25 mouse cellular contexts compared by ENCODE assay signal in the genomic region with DNA sequence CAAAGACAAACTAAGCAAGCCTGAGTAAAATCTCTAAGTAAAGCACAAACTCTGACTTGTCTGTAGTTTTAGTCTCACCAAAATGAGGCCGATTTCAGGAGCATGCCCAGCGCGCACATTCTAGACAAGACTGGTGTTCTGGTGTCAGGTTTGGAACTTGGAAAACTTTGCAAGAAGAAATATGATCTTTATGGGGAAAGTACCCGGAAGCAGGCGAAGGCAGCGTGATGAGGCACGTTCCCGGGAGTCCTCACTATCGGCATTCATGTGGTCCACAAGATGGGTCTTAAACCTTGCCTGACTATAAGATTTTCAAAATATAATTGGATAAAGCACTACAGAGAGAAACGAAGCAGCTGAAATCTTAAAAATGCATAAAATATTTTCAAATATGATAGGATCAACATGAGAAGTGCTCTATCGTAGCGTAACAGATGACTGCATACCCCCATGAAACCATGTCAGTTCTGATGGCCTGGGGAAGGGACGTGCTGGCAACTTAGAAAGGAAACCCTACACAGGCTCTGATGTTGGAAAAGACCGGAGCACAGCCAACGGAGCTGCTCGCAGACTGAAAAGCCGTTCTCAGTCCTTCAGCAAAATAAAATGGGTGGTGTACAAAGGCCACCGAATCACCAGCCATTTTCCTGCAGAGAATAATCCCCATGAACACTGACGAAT. TPM values are rescaled to one million over a fixed set of nuclear protein-coding genes. Genes with fewer than 3 reads are reported as not detected.
A peak's percentile ranks its signal among the peaks of the same experiment; 100 is the strongest.
DNase-seq lines count a peak whose midpoint lies in the region; ATAC-seq and TF ChIP-seq lines count a peak whose summit lies in the region.
"Had no signal": no experiment of that assay in that cellular context is flagged by ENCODE, and none has a peak within 500 bp of the region (broad histone marks: within the 10 kb centered on the region; RNA-seq: fewer than 3 reads in every experiment).

No protein-coding gene starts in this region.

- no peak overlapping the region for H3K9ac ChIP-seq in embryonic facial prominence, embryonic 14.5 days (ENCODE audit: low read depth, low read length)
- H3K9ac ChIP-seq: forebrain, embryonic 15.5 days; heart, embryonic 12.5 days; hindbrain, embryonic 13.5 days; lung, embryonic 15.5 days had no signal

- peak overlapping the region; percentile 38 for H3K4me2 ChIP-seq in embryonic facial prominence, embryonic 14.5 days (ENCODE audit: low read depth, low read length)
- H3K4me2 ChIP-seq: forebrain, embryonic 15.5 days; heart, embryonic 12.5 days; hindbrain, embryonic 13.5 days; lung, embryonic 15.5 days; midbrain, embryonic 11.5 days had no signal

- H3K9me3 ChIP-seq in embryonic facial prominence, embryonic 14.5 days (ENCODE audit: control insufficient read depth, low read length) = no peaks in the 10 kb centered on the region
- H3K9me3 ChIP-seq: forebrain, embryonic 10.5 days; forebrain, embryonic 15.5 days; heart, embryonic 12.5 days; hindbrain, embryonic 13.5 days; lung, embryonic 15.5 days had no signal

- H3K27ac ChIP-seq in gastrocnemius, adult 2 months = peak overlapping the region; percentile 65
- H3K27ac ChIP-seq in embryonic facial prominence, embryonic 14.5 days (replicated peaks; ENCODE audit: low read depth, low read length) = peak overlapping the region; percentile 52; the same call in 1 of the 2 replicates
- H3K27ac ChIP-seq: forebrain, embryonic 10.5 days; forebrain, embryonic 15.5 days; heart, adult 2 months; hindbrain, embryonic 13.5 days; lung, embryonic 15.5 days had no signal

- H3K36me3 ChIP-seq in embryonic facial prominence, embryonic 14.5 days (ENCODE audit: control insufficient read depth, insufficient read depth, low read length) = no peaks in the 10 kb centered on the region
- H3K36me3 ChIP-seq: forebrain, embryonic 10.5 days; forebrain, embryonic 15.5 days; heart, embryonic 12.5 days; hindbrain, embryonic 13.5 days; lung, embryonic 15.5 days had no signal

- no peaks in the 10 kb centered on the region for H3K27me3 ChIP-seq in embryonic facial prominence, embryonic 14.5 days (replicated peaks; ENCODE audit: control insufficient read depth, insufficient read depth, low read length)
- H3K27me3 ChIP-seq: forebrain, embryonic 15.5 days; heart, embryonic 12.5 days; hindbrain, embryonic 13.5 days; lung, embryonic 15.5 days had no signal

- peak overlapping the region; percentile 57 for H3K4me3 ChIP-seq in gastrocnemius, adult 2 months
- no peak overlapping the region for H3K4me3 ChIP-seq in embryonic facial prominence, embryonic 14.5 days (ENCODE audit: low read depth, low read length)
- H3K4me3 ChIP-seq: forebrain, embryonic 10.5 days; forebrain, embryonic 15.5 days; heart, adult 2 months; heart, embryonic 12.5 days; hindbrain, embryonic 13.5 days; lung, embryonic 15.5 days had no signal

- DNase-seq in gastrocnemius, adult 2 months = peak; percentile 44
- DNase-seq in gastrocnemius, postnatal 4 days (ENCODE audit: low spot score in 2 of 2) = no peak
- peak; percentile 54 for DNase-seq in Muller cell, postnatal 12 days (ENCODE audit: inconsistent ontology term)
- peak; percentile 74 for DNase-seq in embryonic facial prominence, embryonic 14.5 days (ENCODE audit: low spot score)
- DNase-seq in retina, postnatal 1 day = peak; percentile 60
- no peak for DNase-seq in left cerebral cortex, adult 18-20 months (ENCODE audit: low spot score in 2 of 2)
- no peak for DNase-seq in thymus, postnatal 10 days (ENCODE audit: low spot score in 2 of 2)
- DNase-seq: adrenal gland, postnatal 36 days; cerebellum, adult 18-20 months; cerebellum, postnatal 10 days; gastrocnemius, postnatal 25 days; heart, adult 2 months; heart, postnatal 4 days; kidney, adult 9 months; kidney, postnatal 25 days; right cerebral cortex, postnatal 4 days; thymus, postnatal 14 days had no signal

- ATAC-seq in embryonic facial prominence, embryonic 14.5 days (ENCODE audit: low read depth) = peak; percentile 68
- ATAC-seq: forebrain, embryonic 15.5 days; intestine, embryonic 16.5 days; midbrain, embryonic 16.5 days had no signal

- intact Hi-C loops in gastrocnemius, adult 2 months (cut with DNase I) = no loop called here

- 58% methylated on average over 19 of the region's 19 CpGs for WGBS in embryonic facial prominence, embryonic 14.5 days

- H3K4me1 ChIP-seq in embryonic facial prominence, embryonic 14.5 days (ENCODE audit: control insufficient read depth, insufficient read depth, low read length) = peaks cover 4% of the 10 kb centered on the region; the same call in 1 of the 2 replicates
- H3K4me1 ChIP-seq: forebrain, embryonic 10.5 days; forebrain, embryonic 15.5 days; hindbrain, embryonic 13.5 days; lung, embryonic 15.5 days had no signal

- TF ChIP-seq CTCF in gastrocnemius, adult 2 months (IDR thresholded peaks at IDR 0.05) = no peak

RNA-seq across cellular contexts. Expression of a gene that starts 34.8 kb away (rescaled TPM):
- 1 to 10 TPM; 2.0 to 2.5 TPM for total RNA-seq in gastrocnemius, adult 2 months (2021)
- 1 to 10 TPM; 4.5 to 5.5 TPM for total RNA-seq in gastrocnemius, postnatal 4 days (2021)
- 7.2 and 9.3 TPM in 2 replicates for polyA plus RNA-seq in embryonic facial prominence, embryonic 14.5 days (2014; fragmentation: Nextera tagmentation; extraction: Ambion mirVana)
- total RNA-seq in left cerebral cortex, adult 18-20 months (2021) = 10 to 100 TPM; 12.9 to 15.6 TPM

Comparison
In these comparisons a context has a peak if more than half of its experiments do, and no peak if none do; other contexts are left out.
1. DNase-seq: peak in gastrocnemius, adult 2 months (single experiment), Muller cell, postnatal 12 days (single experiment), embryonic facial prominence, embryonic 14.5 days (single experiment) and retina, postnatal 1 day (single experiment); none in gastrocnemius, postnatal 4 days (0 of 2), left cerebral cortex, adult 18-20 months (0 of 2) and thymus, postnatal 10 days (0 of 2).